Mouse (Mus musculus): Measurements from ENCODE around the gene Flcn.
"Not testable (repeated sequence)": the region's sequence is repeated elsewhere in the genome, so short reads cannot be mapped to it uniquely, and the experiment has no call there.

Gene Flcn

GRCm38 (mm10) chr11:59809670-59810474 lies at the start of gene Flcn:
TSS of gene Flcn (minus strand) at chr11:59810016.
- peak; percentile 88 for DNase-seq

GRCm38 (mm10) chr11:59852865-59853264 lies 43.0 kb upstream of the Flcn start:
- DNase-seq, result no peak

- DNase-seq, result peak; percentile 77
Measured at GRCm38 (mm10) chr11:59847891-59848884, 38.4 kb upstream of the Flcn start.

- DNase-seq, result peak; percentile 74
Measured at GRCm38 (mm10) chr11:59847131-59847530, 37.3 kb upstream of the Flcn start.

GRCm38 (mm10) chr11:59846311-59846710 lies 36.5 kb upstream of the Flcn start:
- DNase-seq, result no peak

- DNase-seq, result peak; percentile 95
Measured at GRCm38 (mm10) chr11:59839459-59840126, 29.8 kb upstream of the Flcn start, which contains the start of gene Cops3. TSS of gene Cops3 (minus strand) at chr11:59839838.

- peak; percentile 95 for DNase-seq
Measured at GRCm38 (mm10) chr11:59839008-59839458, 29.2 kb upstream of the Flcn start, which contains the start of gene Nt5m. TSS of gene Nt5m (plus strand) at chr11:59839447.

GRCm38 (mm10) chr11:59838426-59838825 lies 28.6 kb upstream of the Flcn start:
- DNase-seq, result no peak

- DNase-seq, result not testable (repeated sequence)
Measured at GRCm38 (mm10) chr11:59837789-59838188, 28.0 kb upstream of the Flcn start.

GRCm38 (mm10) chr11:59821625-59822024 lies 11.8 kb upstream of the Flcn start:
- no peak for DNase-seq

- no peak for DNase-seq
Measured at GRCm38 (mm10) chr11:59817916-59818315, 8.1 kb upstream of the Flcn start.

GRCm38 (mm10) chr11:59815482-59816065 lies 5.8 kb upstream of the Flcn start:
- no peak for DNase-seq

- DNase-seq, result no peak
Measured at GRCm38 (mm10) chr11:59814936-59815335, 5.1 kb upstream of the Flcn start.

- no peak for DNase-seq
Measured at GRCm38 (mm10) chr11:59814311-59814710, 4.5 kb upstream of the Flcn start.

GRCm38 (mm10) chr11:59813276-59813675 lies 3.5 kb upstream of the Flcn start:
- no peak for DNase-seq

- no peak for DNase-seq
Measured at GRCm38 (mm10) chr11:59811211-59811610, 1.4 kb upstream of the Flcn start.

GRCm38 (mm10) chr11:59810480-59811158 lies 803 bp upstream of the Flcn start:
- no peak for DNase-seq

- peak; percentile 45 for DNase-seq
Measured at GRCm38 (mm10) chr11:59809071-59809669, 646 bp downstream of the Flcn start.

GRCm38 (mm10) chr11:59808170-59808960 lies 1.5 kb downstream of the Flcn start:
- no peak for DNase-seq

- no peak for DNase-seq
Measured at GRCm38 (mm10) chr11:59805656-59806055, 4.2 kb downstream of the Flcn start.

Data from liver (tissue).